ENCODE assay signal across 8 mouse cellular contexts in genomic region chr7:51434865-51435264, GRCm38 (mm10).
DNase-seq lines count a peak whose midpoint lies in the region; ATAC-seq and TF ChIP-seq lines count a peak whose summit lies in the region.

No protein-coding gene starts in this region.

- no peak overlapping the region for H3K27ac ChIP-seq in midbrain, embryonic 14.5 days (replicated peaks; ENCODE audit: low read depth, low read length)
- H3K27ac ChIP-seq in midbrain, embryonic 13.5 days: no peak overlapping the region
- no peak overlapping the region for H3K27ac ChIP-seq in neural tube, embryonic 14.5 days (ENCODE audit: low read depth, low read length)
- no peak overlapping the region for H3K27ac ChIP-seq in thymus, adult 2 months (ENCODE audit: control insufficient read depth, insufficient read depth, low read length)

- DNase-seq in heart, adult 18-20 months: peak; percentile 4 to 53
- no peak for DNase-seq in heart, adult 11 months
- DNase-seq in midbrain, embryonic 14.5 days: peak; percentile 91
- peak; percentile 73 to 74 for DNase-seq in cerebellum, postnatal 14 days
- DNase-seq in hindlimb bud, embryonic 11.5 days (ENCODE audit: extremely low spot score, low read depth, low spot score): peak; percentile 14
- DNase-seq in thymus, adult 2 months: no peak

- H3K4me1 ChIP-seq in midbrain, embryonic 14.5 days (ENCODE audit: control insufficient read depth, insufficient read depth, low read length): no peaks in the 10 kb centered on the region
- H3K4me1 ChIP-seq in midbrain, embryonic 13.5 days (replicated peaks): no peaks in the 10 kb centered on the region
- no peaks in the 10 kb centered on the region for H3K4me1 ChIP-seq in neural tube, embryonic 14.5 days (ENCODE audit: control insufficient read depth, insufficient read depth, low read length)
- no peaks in the 10 kb centered on the region for H3K4me1 ChIP-seq in thymus, adult 2 months (replicated peaks; ENCODE audit: control insufficient read depth, insufficient read depth, low read length)

- no peak overlapping the region for H3K4me2 ChIP-seq in midbrain, embryonic 14.5 days (ENCODE audit: low read length)
- H3K4me2 ChIP-seq in midbrain, embryonic 13.5 days (replicated peaks): no peak overlapping the region
- H3K4me2 ChIP-seq in neural tube, embryonic 14.5 days (ENCODE audit: low read depth, low read length): no peak overlapping the region

- no peak for TF ChIP-seq POLR2A in thymus, adult 2 months (IDR thresholded peaks at IDR 0.05; ENCODE audit: control insufficient read depth, extremely low read depth, insufficient read depth, low read length, poor library complexity)

- H3K36me3 ChIP-seq in midbrain, embryonic 14.5 days (ENCODE audit: control insufficient read depth, insufficient read depth, low read length): no peaks in the 10 kb centered on the region
- H3K36me3 ChIP-seq in midbrain, embryonic 13.5 days: no peaks in the 10 kb centered on the region
- no peaks in the 10 kb centered on the region for H3K36me3 ChIP-seq in neural tube, embryonic 14.5 days (ENCODE audit: control insufficient read depth, insufficient read depth, low read length)
- no peaks in the 10 kb centered on the region for H3K36me3 ChIP-seq in thymus, adult 2 months (ENCODE audit: control insufficient read depth, insufficient read depth, low read length)

- no peak for TF ChIP-seq CTCF in thymus, adult 2 months (IDR thresholded peaks at IDR 0.05; ENCODE audit: borderline replicate concordance, control insufficient read depth, extremely low read depth, insufficient read depth, low read length, poor library complexity)

- no peak overlapping the region for H3K9ac ChIP-seq in midbrain, embryonic 14.5 days (replicated peaks; ENCODE audit: low read length)
- H3K9ac ChIP-seq in midbrain, embryonic 13.5 days (replicated peaks): no peak overlapping the region
- H3K9ac ChIP-seq in neural tube, embryonic 14.5 days (replicated peaks; ENCODE audit: low read depth, low read length): no peak overlapping the region

- ATAC-seq in midbrain, embryonic 14.5 days (ENCODE audit: low FRiP score, low TSS enrichment): no peak
- no peak for ATAC-seq in midbrain, embryonic 13.5 days
- ATAC-seq in neural tube, embryonic 14.5 days (ENCODE audit: low read depth): peak; percentile 73; the same call in 1 of the 2 replicates

- no peak overlapping the region for H3K4me3 ChIP-seq in midbrain, embryonic 14.5 days (replicated peaks; ENCODE audit: low read depth, low read length)
- H3K4me3 ChIP-seq in midbrain, embryonic 13.5 days (replicated peaks): no peak overlapping the region
- no peak overlapping the region for H3K4me3 ChIP-seq in neural tube, embryonic 14.5 days (ENCODE audit: low read depth, low read length)
- no peak overlapping the region for H3K4me3 ChIP-seq in thymus, adult 2 months (ENCODE audit: control insufficient read depth, insufficient read depth, low read length)

- no peaks in the 10 kb centered on the region for H3K27me3 ChIP-seq in midbrain, embryonic 14.5 days (ENCODE audit: control insufficient read depth, insufficient read depth, low read length)
- no peaks in the 10 kb centered on the region for H3K27me3 ChIP-seq in midbrain, embryonic 13.5 days
- no peaks in the 10 kb centered on the region for H3K27me3 ChIP-seq in neural tube, embryonic 14.5 days (ENCODE audit: control insufficient read depth, insufficient read depth, low read length)
- H3K27me3 ChIP-seq in thymus, adult 2 months (ENCODE audit: control insufficient read depth, insufficient read depth, low read length): no peaks in the 10 kb centered on the region

- H3K9me3 ChIP-seq in midbrain, embryonic 14.5 days (ENCODE audit: control insufficient read depth, low read length): no peaks in the 10 kb centered on the region
- no peaks in the 10 kb centered on the region for H3K9me3 ChIP-seq in midbrain, embryonic 13.5 days
- H3K9me3 ChIP-seq in neural tube, embryonic 14.5 days (ENCODE audit: control insufficient read depth, low read length): no peaks in the 10 kb centered on the region

Comparison
In these comparisons a context has a peak if more than half of its experiments do, and no peak if none do; other contexts are left out.
1. DNase-seq: peak in heart, adult 18-20 months (2 of 2), midbrain, embryonic 14.5 days (single experiment), cerebellum, postnatal 14 days (2 of 2) and hindlimb bud, embryonic 11.5 days (single experiment); none in heart, adult 11 months (single experiment) and thymus, adult 2 months (single experiment).